Mouse (Mus musculus): ENCODE data around the gene Nr3c2. TPM values are rescaled to one million over a fixed set of nuclear protein-coding genes. Genes with fewer than 3 reads are reported as not detected.

Gene Nr3c2
- polyA plus RNA-seq, 1 experiment, result 1.2 TPM

GRCm38 (mm10) chr8:77133797-77134385 lies 234.6 kb downstream of the Nr3c2 start:
- no peak overlapping the region for H3K9ac ChIP-seq (ENCODE audit: low read depth, poor library complexity, severe bottlenecking)
- no peak overlapping the region for H3K27ac ChIP-seq (ENCODE audit: insufficient read depth, low read length)
- peaks cover 20% of the 10 kb centered on the region for H3K9me3 ChIP-seq (replicated peaks; ENCODE audit: control insufficient read depth, insufficient read depth, low read length, poor library complexity, severe bottlenecking)

GRCm38 (mm10) chr8:77145285-77145684 lies 246.0 kb downstream of the Nr3c2 start:
- H3K27ac ChIP-seq (ENCODE audit: insufficient read depth, low read length), result no peak overlapping the region
- H3K36me3 ChIP-seq (ENCODE audit: control insufficient read depth, insufficient read depth, low read length, poor library complexity, severe bottlenecking), result no peaks in the 10 kb centered on the region
- H3K4me1 ChIP-seq (ENCODE audit: control insufficient read depth, insufficient read depth, low read length), result no peaks in the 10 kb centered on the region
- H3K4me3 ChIP-seq (ENCODE audit: low read depth, low read length), result no peak overlapping the region
- no peak overlapping the region for H3K9ac ChIP-seq (ENCODE audit: low read depth, poor library complexity, severe bottlenecking)
- no peak for TF ChIP-seq EP300 (IDR thresholded peaks at IDR 0.05; ENCODE audit: insufficient read depth, low read depth, low read length)
- TF ChIP-seq CTCF (IDR thresholded peaks at IDR 0.05; ENCODE audit: low read depth, low read length), result no peak
- no peak for TF ChIP-seq POLR2A (IDR thresholded peaks at IDR 0.05; ENCODE audit: insufficient read depth, low read length)
- H3K9me3 ChIP-seq (replicated peaks; ENCODE audit: control insufficient read depth, insufficient read depth, low read length, poor library complexity, severe bottlenecking), result peaks cover 16% of the 10 kb centered on the region
- no peaks in the 10 kb centered on the region for H3K27me3 ChIP-seq (ENCODE audit: control insufficient read depth, insufficient read depth, low read length, poor library complexity, severe bottlenecking)

More at GRCm38 (mm10) chr8:77133797-77134385, 234.6 kb downstream of the Nr3c2 start:
- H3K27me3 ChIP-seq (ENCODE audit: control insufficient read depth, insufficient read depth, low read length, poor library complexity, severe bottlenecking), result no peaks in the 10 kb centered on the region
- H3K4me3 ChIP-seq (ENCODE audit: low read depth, low read length), result no peak overlapping the region
- TF ChIP-seq CTCF (IDR thresholded peaks at IDR 0.05; ENCODE audit: low read depth, low read length) (no peak), POLR2A (IDR thresholded peaks at IDR 0.05; ENCODE audit: insufficient read depth, low read length) (no peak), EP300 (IDR thresholded peaks at IDR 0.05; ENCODE audit: insufficient read depth, low read depth, low read length) (no peak)
- no peaks in the 10 kb centered on the region for H3K4me1 ChIP-seq (ENCODE audit: control insufficient read depth, insufficient read depth, low read length)
- H3K36me3 ChIP-seq (ENCODE audit: control insufficient read depth, insufficient read depth, low read length, poor library complexity, severe bottlenecking), result no peaks in the 10 kb centered on the region

GRCm38 (mm10) chr8:77154496-77154895 lies 255.3 kb downstream of the Nr3c2 start:
- TF ChIP-seq CTCF (IDR thresholded peaks at IDR 0.05; ENCODE audit: low read depth, low read length) (no peak), EP300 (IDR thresholded peaks at IDR 0.05; ENCODE audit: insufficient read depth, low read depth, low read length) (no peak), POLR2A (IDR thresholded peaks at IDR 0.05; ENCODE audit: insufficient read depth, low read length) (no peak)
- H3K4me3 ChIP-seq (ENCODE audit: low read depth, low read length), result no peak overlapping the region
- no peak overlapping the region for H3K27ac ChIP-seq (ENCODE audit: insufficient read depth, low read length)
- no peaks in the 10 kb centered on the region for H3K27me3 ChIP-seq (ENCODE audit: control insufficient read depth, insufficient read depth, low read length, poor library complexity, severe bottlenecking)
- no peaks in the 10 kb centered on the region for H3K36me3 ChIP-seq (ENCODE audit: control insufficient read depth, insufficient read depth, low read length, poor library complexity, severe bottlenecking)
- no peaks in the 10 kb centered on the region for H3K9me3 ChIP-seq (replicated peaks; ENCODE audit: control insufficient read depth, insufficient read depth, low read length, poor library complexity, severe bottlenecking)
- no peaks in the 10 kb centered on the region for H3K4me1 ChIP-seq (ENCODE audit: control insufficient read depth, insufficient read depth, low read length)
- no peak overlapping the region for H3K9ac ChIP-seq (ENCODE audit: low read depth, poor library complexity, severe bottlenecking)

GRCm38 (mm10) chr8:77169320-77169719 lies 270.1 kb downstream of the Nr3c2 start:
- H3K9me3 ChIP-seq (replicated peaks; ENCODE audit: control insufficient read depth, insufficient read depth, low read length, poor library complexity, severe bottlenecking), result no peaks in the 10 kb centered on the region; the same call in 1 of the 2 replicates
- H3K4me3 ChIP-seq (ENCODE audit: low read depth, low read length), result no peak overlapping the region
- H3K27ac ChIP-seq (ENCODE audit: insufficient read depth, low read length), result no peak overlapping the region
- no peak overlapping the region for H3K9ac ChIP-seq (ENCODE audit: low read depth, poor library complexity, severe bottlenecking)
- no peak for TF ChIP-seq EP300 (IDR thresholded peaks at IDR 0.05; ENCODE audit: insufficient read depth, low read depth, low read length)
- no peak for TF ChIP-seq CTCF (IDR thresholded peaks at IDR 0.05; ENCODE audit: low read depth, low read length)
- TF ChIP-seq POLR2A (IDR thresholded peaks at IDR 0.05; ENCODE audit: insufficient read depth, low read length), result no peak
- no peaks in the 10 kb centered on the region for H3K27me3 ChIP-seq (ENCODE audit: control insufficient read depth, insufficient read depth, low read length, poor library complexity, severe bottlenecking)
- H3K4me1 ChIP-seq (ENCODE audit: control insufficient read depth, insufficient read depth, low read length), result no peaks in the 10 kb centered on the region
- H3K36me3 ChIP-seq (ENCODE audit: control insufficient read depth, insufficient read depth, low read length, poor library complexity, severe bottlenecking), result no peaks in the 10 kb centered on the region

- H3K4me3 ChIP-seq (ENCODE audit: low read depth, low read length), result no peak overlapping the region
- no peaks in the 10 kb centered on the region for H3K27me3 ChIP-seq (ENCODE audit: control insufficient read depth, insufficient read depth, low read length, poor library complexity, severe bottlenecking)
- H3K9me3 ChIP-seq (replicated peaks; ENCODE audit: control insufficient read depth, insufficient read depth, low read length, poor library complexity, severe bottlenecking), result no peaks in the 10 kb centered on the region; the same call in 1 of the 2 replicates
- no peaks in the 10 kb centered on the region for H3K36me3 ChIP-seq (ENCODE audit: control insufficient read depth, insufficient read depth, low read length, poor library complexity, severe bottlenecking)
- TF ChIP-seq POLR2A (IDR thresholded peaks at IDR 0.05; ENCODE audit: insufficient read depth, low read length), result no peak
- no peak for TF ChIP-seq EP300 (IDR thresholded peaks at IDR 0.05; ENCODE audit: insufficient read depth, low read depth, low read length)
- TF ChIP-seq CTCF (IDR thresholded peaks at IDR 0.05; ENCODE audit: low read depth, low read length), result no peak
- no peak overlapping the region for H3K9ac ChIP-seq (ENCODE audit: low read depth, poor library complexity, severe bottlenecking)
- no peak overlapping the region for H3K27ac ChIP-seq (ENCODE audit: insufficient read depth, low read length)
- H3K4me1 ChIP-seq (ENCODE audit: control insufficient read depth, insufficient read depth, low read length), result no peaks in the 10 kb centered on the region
Observed at GRCm38 (mm10) chr8:77169757-77170438, 270.7 kb downstream of the Nr3c2 start.

GRCm38 (mm10) chr8:77170439-77170759 lies 271.2 kb downstream of the Nr3c2 start:
- Histone ChIP-seq H3K27ac (ENCODE audit: insufficient read depth, low read length) (no peak overlapping the region), H3K4me3 (ENCODE audit: low read depth, low read length) (no peak overlapping the region), H3K9me3 (replicated peaks; ENCODE audit: control insufficient read depth, insufficient read depth, low read length, poor library complexity, severe bottlenecking) (no peaks in the 10 kb centered on the region; the same call in 1 of the 2 replicates), H3K9ac (ENCODE audit: low read depth, poor library complexity, severe bottlenecking) (no peak overlapping the region), H3K36me3 (ENCODE audit: control insufficient read depth, insufficient read depth, low read length, poor library complexity, severe bottlenecking) (no peaks in the 10 kb centered on the region), H3K27me3 (ENCODE audit: control insufficient read depth, insufficient read depth, low read length, poor library complexity, severe bottlenecking) (no peaks in the 10 kb centered on the region), H3K4me1 (ENCODE audit: control insufficient read depth, insufficient read depth, low read length) (no peaks in the 10 kb centered on the region)
- TF ChIP-seq CTCF (IDR thresholded peaks at IDR 0.05; ENCODE audit: low read depth, low read length) (no peak), EP300 (IDR thresholded peaks at IDR 0.05; ENCODE audit: insufficient read depth, low read depth, low read length) (no peak), POLR2A (IDR thresholded peaks at IDR 0.05; ENCODE audit: insufficient read depth, low read length) (no peak)
